Mouse (Mus musculus) spleen, postnatal 14 days (tissue): ENCODE data around the gene Arf6.

ENCODE experiments used
- DNase-seq, 2 experiments: peaks; one replicate each; pipeline ENCODE4 v3.0.0; 2021 to 2022; ENCODE audit warnings: low spot score in 2 of 2

The Arf6 gene

DNA sequence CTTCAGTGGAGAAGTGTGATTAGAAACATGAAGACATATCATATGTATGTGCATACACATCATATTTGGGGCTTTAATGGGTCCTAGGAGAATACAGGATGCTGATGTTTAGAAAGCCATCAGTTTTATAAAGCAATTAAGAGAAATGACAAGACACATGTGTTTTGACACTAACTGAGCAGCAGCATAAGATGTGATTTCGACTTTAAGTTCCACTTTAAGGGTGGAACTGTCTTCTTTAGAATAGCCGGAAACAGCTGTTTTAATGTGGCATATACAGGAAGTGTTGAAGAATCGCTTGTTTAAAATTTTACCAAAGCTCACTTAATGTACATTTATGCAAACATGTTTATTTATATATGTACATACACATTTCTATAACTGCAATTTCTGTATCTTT is 41.4 kb downstream of the Arf6 start:
- no peak for DNase-seq

DNA sequence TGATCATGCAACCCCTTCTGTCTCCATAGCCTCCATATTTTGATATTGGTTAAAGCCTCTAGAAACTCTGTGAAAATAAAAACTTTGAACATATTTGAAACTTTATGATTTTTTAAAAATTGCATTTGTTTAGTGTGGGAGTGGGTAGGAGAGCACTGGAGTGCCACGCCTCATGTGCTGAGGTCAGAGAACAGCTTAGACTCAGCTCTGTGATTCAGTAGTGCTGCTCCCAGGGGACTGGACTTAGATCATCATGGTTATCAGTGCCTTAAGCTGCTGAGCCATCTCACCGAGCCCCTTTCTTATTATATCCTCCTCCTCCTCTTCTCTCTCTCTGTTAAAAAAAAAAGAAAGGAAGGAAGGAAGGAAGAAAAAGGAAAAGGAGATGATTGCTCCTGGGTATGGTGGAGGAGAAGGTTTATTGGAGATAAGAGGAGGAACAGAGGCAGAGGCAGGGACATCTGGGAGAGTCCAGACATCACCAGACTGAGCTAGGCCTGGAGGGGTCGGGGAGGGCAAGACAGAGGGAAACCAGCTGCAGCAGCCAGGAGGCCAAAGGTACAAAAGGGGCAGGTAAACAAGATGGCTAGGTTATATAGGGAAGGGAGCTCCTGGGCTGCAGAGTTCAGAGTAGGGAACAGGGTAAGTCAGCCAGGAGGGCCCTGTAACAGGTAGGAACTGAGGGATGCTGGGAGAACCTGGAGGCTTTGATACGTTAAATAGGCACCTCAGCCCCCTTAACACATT is 43.0 kb downstream of the Arf6 start:
- DNase-seq = no peak

DNA sequence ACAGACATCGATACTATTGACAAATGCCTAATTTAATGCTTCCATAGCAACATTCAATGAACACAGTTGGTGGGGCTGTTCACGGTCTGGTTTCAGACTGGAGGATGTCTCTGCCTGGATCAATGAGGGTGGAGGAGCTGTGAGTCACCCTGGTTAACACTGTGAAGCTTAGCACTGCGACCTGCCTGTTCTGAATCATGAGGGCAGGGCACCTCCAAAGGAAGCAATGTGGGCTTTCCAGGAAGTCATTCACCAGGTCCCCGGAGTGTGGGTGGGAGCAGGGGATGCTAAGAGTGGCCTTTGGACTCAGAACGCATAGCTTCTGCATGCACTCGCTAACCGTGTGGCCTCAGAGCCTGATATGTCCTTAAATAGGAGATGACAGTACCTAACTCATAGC is 44.8 kb downstream of the Arf6 start:
- no peak for DNase-seq

DNA sequence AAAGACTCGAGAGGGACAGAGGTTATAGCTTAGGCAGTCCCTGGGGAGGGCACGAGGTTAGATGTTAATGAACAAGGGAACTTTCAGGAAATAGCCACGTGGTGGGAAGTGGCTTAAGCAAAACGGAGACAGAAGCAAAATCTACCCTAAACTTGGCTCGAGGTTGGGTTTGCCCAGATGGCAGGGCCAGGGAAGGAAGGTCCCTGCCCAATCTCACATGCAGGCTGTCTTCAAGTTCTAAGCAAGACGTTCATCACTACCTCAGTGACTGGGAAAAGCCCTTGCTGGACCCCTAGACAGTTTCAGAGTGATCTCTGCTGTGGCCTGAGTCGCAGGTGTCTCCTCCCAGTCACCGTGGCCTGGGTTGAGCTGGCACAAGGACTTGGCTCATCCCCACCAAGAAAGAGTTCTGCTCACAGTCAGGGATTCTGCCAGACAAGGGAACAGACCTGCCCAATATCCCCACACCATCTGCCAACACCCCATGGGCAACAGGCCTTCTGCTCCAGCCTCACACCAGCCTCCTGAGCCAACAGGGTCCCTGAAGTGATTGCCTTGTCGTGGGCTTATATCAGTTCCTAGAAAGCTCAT is 45.8 kb downstream of the Arf6 start:
- peak in 1 of 2 experiments; percentile 15 for DNase-seq

DNA sequence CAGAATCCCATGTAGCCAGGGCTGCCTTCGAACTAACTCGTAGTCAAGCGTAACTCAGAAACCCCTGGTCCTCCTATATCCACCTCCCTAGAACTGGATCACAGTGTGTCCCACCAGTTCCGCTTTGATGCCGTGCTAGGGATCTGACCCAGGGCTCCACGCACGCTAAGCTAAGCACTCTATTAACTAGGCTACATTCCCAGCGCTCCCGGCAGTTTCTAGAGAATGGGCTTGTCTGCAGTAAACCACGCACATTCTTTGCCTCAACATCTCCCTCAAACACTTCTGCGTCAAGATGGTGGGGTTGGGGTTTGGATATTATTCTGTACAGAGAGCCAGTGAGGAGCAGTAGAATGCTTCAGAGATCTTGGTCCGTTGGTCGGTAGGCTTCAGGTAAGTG is 46.7 kb downstream of the Arf6 start:
- no peak for DNase-seq

DNA sequence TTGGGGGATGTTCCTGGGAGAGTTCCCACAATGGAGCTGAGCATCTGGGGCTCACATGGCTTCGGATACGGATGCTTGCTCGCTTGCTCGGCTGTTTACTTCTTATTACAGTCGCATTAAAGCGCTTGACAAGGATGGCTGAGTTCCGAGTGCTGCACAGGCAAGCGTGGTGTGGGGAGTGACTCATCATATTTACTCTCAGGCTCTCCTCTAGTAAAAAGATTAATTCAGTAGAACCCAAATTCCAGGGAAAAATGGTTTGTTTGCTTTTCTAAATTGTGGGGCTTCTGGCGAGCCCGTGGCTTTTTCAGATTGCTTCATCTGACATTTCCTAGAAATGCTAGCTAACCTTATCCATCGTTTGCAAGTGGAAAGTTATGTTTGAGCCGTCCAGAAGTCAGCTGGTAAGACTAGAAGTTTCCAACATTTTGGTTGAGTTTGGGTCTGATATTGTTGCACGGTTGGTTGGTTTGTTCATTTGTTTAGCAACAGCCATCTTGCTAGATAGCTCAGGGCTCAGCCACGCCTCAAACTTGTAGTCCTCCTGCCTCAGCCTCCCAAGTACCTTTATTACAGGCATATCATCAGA is 47.2 kb downstream of the Arf6 start:
- no peak for DNase-seq

DNA sequence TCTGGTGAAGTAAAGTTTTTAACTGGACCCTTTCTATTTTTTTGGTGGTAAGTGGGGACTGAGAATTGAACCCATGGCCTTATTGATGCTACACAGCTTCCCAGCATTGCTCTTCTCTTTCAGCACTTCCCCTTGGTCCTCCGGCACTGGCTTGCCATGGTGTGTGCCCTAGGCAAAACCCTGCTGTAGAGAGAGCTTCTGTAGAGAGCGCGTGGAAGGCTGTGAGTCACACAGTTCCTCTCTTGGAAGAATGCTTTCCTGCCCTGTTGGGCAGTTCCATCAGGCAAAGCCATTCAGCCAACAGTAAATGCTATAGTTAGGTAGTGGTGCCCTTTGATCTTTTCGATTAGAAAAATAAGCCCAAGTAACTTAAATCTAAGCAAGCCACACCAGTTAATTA is 47.7 kb downstream of the Arf6 start:
- DNase-seq = no peak

DNA sequence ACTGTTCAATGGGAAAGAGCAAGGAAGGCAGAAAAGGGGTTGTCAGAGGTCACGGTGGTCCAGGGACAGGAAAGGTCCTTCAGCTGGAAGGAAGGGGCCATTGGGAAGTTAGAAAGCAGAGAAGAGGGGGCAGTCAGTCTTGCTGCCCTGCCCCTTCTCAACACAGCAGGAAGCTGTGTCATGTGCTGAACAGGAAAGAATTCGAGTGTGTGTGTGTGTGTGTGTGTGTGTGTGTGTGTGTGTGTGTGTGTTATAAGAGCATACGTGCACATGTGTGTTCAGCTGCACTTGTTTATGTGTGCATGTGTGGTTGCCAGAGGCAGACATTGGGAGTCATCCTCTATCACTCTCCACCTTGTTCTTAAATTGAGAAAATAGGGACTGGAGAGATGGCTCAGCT is 48.8 kb downstream of the Arf6 start:
- no peak for DNase-seq

DNA sequence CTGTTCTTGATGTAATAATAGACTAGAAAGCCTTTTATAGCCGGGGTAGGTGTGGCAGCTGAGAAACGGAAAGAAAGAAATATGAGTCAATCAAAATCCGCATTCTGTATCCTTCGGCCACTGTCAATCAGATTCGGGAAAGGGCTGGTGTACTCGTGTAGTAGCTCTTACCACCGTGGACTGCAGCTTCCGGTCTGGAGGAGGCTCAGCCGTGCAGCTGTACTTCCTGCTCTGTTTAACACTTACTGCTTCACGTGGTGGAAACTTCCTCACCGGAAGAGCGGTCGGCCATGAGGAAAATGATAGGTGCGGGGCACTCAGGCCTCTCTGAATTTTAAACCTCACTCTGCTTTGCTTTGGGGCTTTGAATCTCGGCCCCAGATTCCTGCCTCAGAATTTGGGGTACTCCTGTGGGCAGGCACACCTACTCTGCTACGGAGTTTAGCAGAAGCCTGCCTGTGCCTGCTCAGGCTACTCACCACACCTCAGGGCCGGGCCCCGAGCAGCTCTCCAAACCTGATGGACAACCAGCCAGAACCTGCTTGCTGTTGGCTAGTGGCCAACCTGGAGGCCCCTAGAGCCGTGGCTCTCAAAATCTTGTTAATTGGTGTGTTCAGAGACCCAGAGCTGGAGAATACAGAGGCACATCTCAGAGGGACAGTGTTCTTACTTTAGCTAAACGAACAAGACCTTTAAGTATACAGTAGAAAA is 51.0 kb downstream of the Arf6 start:
- DNase-seq = peak; percentile 27 to 29
